Mouse (Mus musculus) cerebellum, adult 2 months (tissue): ENCODE results near the gene Olfr1321.

ENCODE experiments used
- CTCF ChIP-seq: fragments of 200-500 bp; IDR thresholded peaks from 2 replicates; pipeline ENCODE4 v1.5.1; 2011; ENCODE audit warnings: low read depth, mild to moderate bottlenecking, control low read depth, low read length, moderate library complexity, borderline replicate concordance; ENCODE audit not compliant: insufficient read depth
- POLR2A ChIP-seq: fragments of 200-500 bp; IDR thresholded peaks from 2 replicates; pipeline ENCODE4 v1.6.1; 2011; ENCODE audit warnings: low read length, control low read depth, borderline replicate concordance; ENCODE audit not compliant: insufficient read depth

DNA sequence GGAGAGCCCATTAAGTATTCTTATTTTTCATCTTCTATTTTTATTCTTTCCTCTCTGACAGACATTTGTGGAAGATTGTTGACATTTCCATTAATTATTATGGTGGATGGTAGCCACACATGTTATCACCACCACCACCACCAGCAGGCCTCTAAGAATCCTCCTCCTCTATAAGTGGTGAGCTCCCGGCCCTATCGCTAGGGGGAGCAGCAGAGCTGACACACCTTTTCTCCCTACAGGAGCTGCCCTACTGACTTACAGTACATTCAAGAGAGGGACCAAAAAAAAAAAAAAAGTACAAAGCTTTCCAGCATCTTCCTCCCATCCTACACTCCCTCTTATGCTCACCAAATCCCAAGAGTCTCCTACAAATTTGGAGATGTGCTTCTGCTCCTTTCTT lies 36.0 kb upstream of the Olfr1321 start:
- TF ChIP-seq CTCF (no peak), POLR2A (no peak)
